Mouse (Mus musculus) cortical plate, adult 2 months (tissue): ENCODE data around the gene Zfp335. TPM values are rescaled to one million over a fixed set of nuclear protein-coding genes. Genes with fewer than 3 reads are reported as not detected.

Experiments
- H3K27ac ChIP-seq: fragments of 200-500 bp; 2 replicates; pipeline ENCODE4 v1.5.1; 2012; ENCODE audit warnings: low read length, control low read depth, inconsistent platforms; ENCODE audit not compliant: insufficient read depth
- H3K4me1 ChIP-seq: fragments of 200-500 bp; 2 replicates; pipeline ENCODE4 v1.6.1; 2011; ENCODE audit warnings: low read length; ENCODE audit not compliant: control insufficient read depth, insufficient read depth
- H3K4me3 ChIP-seq: fragments of 200-500 bp; 2 replicates; pipeline ENCODE4 v1.5.1; 2011; ENCODE audit warnings: mild to moderate bottlenecking, low read length, control low read depth; ENCODE audit not compliant: insufficient read depth
- CTCF ChIP-seq: fragments of 200-500 bp; IDR thresholded peaks from 2 replicates; pipeline ENCODE4 v1.5.1; 2011; ENCODE audit warnings: mild to moderate bottlenecking, control low read depth, low read length; ENCODE audit not compliant: insufficient read depth; ENCODE audit errors: extremely low read depth
- POLR2A ChIP-seq: fragments of 200-500 bp; IDR thresholded peaks from 2 replicates; pipeline ENCODE4 v1.6.1; 2011; ENCODE audit warnings: mild to moderate bottlenecking, low read length, control low read depth; ENCODE audit not compliant: insufficient read depth; ENCODE audit errors: extremely low read depth
- polyA plus RNA-seq: library from polyadenylated mRNA; depleted of rRNA; stranded (reverse); fragments of >200 nt; gene quantifications from 2 replicates; pipeline ENCODE4 v1.2.3, GENCODE M21; 2012; rRNA removed

Zfp335 gene
- polyA plus RNA-seq, result 29.1 and 30.2 TPM in 2 replicates

DNA sequence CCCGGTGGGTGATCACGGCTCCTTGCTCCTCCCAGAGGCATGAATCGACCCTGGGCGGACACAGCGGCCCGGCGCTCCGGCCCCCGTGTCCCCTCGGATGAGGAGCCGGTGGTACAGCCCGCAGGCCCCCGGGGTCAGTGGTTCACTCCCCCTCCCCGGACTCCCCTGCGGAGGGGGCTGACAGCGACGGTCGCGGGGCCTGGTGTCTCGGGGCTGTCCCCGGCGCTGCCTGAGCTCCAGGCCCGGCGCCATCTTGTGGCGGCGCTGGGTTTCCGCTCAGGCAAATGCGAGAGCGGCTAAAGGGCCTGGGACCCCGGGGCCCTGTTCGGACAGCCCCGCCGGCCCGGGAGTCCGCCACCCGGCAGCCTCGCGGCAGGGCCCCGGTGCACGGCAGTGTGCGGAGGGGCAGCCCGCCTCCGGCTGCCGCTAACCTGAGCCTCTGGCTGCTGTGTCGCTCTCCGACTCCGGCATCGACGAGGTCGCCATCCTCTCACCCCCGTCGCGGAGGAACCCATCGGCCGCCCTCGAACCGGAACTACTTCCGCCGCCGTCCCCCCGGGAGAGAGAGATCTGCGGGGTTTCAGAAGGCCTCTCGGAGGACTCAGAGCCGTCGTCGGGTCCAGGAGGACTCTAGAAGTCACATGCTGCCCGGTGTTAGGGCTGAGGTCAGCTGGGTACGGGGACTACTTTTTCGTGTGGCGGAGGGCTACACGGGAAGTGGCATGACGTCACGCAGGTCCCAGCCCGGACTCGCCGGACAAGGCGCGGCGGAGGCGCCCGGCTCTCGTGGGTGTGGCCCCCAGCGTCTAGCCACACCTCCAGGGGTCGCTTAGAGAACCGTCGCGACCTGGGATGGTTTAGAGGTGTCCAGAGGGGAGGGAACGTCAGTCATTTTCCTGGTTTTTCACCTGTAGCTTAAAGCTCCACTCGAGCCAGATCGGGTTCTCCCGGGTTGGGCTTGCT is at the start of gene Zfp335:
Zfp335 (minus strand) TSS at position 672 of the 963 bp plus-strand sequence.
- peak within 1 kb of the TSS; percentile 90 for H3K4me3 ChIP-seq
- peak; percentile 53; the same call in 1 of the 2 replicates for TF ChIP-seq POLR2A
- no peak for TF ChIP-seq CTCF
- no peaks in the 10 kb centered on the region for H3K4me1 ChIP-seq
- H3K27ac ChIP-seq, result peak within 1 kb of the TSS; percentile 100

DNA sequence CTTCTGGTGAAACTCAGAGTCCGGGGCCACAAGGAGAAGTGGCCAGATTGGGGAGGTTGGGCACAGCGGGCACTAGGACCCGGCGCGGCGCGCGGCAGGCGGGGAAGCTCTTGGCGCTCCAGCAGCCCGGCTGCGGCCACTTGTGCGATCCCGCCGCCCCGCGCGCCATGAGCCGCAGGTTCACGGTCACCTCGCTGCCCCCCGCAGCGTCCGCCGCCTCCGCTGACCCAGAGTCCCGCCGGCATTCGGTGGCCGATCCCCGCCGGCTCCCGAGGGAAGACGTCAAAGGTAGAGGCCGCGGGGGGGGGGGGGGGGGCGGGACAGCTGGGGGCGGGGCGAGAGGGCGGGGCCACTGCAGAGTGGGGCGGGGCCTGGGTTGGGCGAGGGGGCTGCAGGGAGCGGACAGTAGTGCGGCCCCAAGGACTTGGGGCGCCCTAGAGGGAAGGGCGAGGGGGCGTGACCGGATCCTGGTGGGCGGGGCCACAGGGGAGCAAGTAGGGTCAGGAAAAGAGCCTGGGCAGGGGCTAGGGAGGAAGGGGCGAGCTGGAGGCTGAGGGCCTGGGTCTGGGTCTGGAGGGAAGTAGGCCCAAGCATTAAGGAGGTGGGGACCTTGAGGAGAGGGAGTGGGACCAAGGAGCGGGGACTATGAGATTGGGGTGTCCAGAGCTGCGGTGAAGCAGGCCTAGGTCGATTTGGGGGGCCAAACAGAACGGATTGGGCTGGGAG is 49.3 kb upstream of the Zfp335 start, which contains the start of gene Slc12a5:
Slc12a5 (plus strand) TSS at position 87 of the 726 bp plus-strand sequence.
- no peak for TF ChIP-seq POLR2A
- TF ChIP-seq CTCF, result no peak

DNA sequence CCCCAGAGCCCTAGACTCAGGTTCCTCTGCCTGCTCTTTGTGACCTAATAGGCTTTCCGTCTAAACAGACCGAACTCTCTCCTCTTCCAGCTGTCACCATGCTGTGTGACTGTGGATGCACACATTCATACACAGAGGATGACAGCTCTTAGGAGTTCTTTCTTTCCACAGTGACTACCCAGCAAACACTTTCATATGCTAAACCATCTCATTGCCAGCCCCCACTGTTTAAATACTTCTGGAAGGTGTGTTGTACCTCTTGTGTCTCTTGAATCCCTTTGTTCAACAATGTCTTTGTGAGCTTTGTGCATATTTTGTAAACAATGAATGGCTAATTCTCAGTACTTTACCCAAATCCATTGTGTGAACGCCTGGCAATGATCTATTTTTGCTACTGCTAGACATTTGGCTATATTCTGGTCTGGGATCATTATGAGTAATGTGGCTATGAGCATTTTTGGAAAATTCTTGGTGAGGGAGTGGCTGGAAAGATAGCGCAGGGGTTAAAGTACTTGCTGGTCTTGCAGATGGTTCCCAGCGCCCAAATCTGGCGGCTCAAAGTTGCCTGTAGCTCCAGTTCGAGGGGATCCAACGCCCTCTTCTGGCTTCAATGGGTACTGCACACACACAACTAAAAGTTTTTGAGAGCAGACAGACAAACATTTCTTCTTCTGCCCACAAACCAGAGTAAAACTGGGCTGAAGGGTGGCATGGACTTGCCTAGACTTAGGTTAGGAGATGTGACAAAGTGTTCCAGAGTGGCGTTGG is 46.2 kb upstream of the Zfp335 start:
- no peak overlapping the region for H3K4me3 ChIP-seq
- TF ChIP-seq CTCF (no peak; the same call in 1 of the 2 replicates), POLR2A (no peak)
- H3K4me1 ChIP-seq, result peaks cover 2% of the 10 kb centered on the region; the same call in 1 of the 2 replicates
- H3K27ac ChIP-seq, result no peak overlapping the region

More for the DNA sequence above, 49.3 kb upstream of the Zfp335 start, which contains the start of gene Slc12a5:
- Histone ChIP-seq H3K27ac (no peak within 1 kb of the TSS), H3K4me1 (peaks cover 11% of the 10 kb centered on the region), H3K4me3 (peak within 1 kb of the TSS; percentile 49)

DNA sequence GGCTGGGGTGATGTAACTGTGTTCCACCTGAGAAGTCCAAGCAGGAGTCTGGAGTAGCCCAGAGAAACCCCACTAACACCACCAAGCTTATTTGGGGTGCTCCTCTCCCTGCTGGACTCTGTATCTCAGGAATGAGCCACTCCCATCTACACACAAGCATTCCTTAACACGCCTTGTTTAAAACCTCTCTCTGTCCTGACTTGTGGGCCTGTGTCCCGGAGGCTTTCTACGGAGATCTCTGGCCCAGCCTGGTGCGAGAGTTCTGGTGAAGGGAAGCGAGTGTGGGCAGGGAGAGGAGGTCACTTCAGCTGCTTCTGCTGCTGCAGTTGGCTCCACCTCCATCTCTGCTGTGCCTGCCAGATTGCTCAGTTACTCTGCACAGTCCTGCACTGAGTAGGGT is 44.6 kb upstream of the Zfp335 start:
- TF ChIP-seq POLR2A (no peak), CTCF (no peak)
- H3K4me1 ChIP-seq, result no peaks in the 10 kb centered on the region; the same call in 1 of the 2 replicates
- no peak overlapping the region for H3K27ac ChIP-seq
- no peak overlapping the region for H3K4me3 ChIP-seq

DNA sequence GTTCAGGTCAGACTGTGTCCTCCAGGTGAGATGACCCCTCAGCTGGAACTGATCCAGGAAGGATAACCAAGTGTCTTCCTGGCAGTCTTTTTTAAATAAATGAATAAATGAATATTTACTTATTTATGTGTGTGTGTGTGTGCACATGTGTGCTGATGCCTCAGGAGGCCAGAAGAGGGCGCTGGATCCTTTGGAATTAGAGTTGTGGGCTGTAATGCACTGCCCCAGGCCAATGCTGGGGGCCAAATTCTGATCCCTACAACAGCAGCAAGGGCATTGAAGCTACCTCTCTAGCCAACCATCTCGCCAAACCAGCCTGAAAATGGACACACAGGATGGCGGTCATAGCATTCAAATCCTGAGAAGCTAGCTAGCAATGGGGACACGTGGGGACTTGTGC is 44.2 kb upstream of the Zfp335 start:
- no peak overlapping the region for H3K27ac ChIP-seq
- no peaks in the 10 kb centered on the region; the same call in 1 of the 2 replicates for H3K4me1 ChIP-seq
- no peak overlapping the region for H3K4me3 ChIP-seq
- TF ChIP-seq POLR2A (no peak), CTCF (no peak)

DNA sequence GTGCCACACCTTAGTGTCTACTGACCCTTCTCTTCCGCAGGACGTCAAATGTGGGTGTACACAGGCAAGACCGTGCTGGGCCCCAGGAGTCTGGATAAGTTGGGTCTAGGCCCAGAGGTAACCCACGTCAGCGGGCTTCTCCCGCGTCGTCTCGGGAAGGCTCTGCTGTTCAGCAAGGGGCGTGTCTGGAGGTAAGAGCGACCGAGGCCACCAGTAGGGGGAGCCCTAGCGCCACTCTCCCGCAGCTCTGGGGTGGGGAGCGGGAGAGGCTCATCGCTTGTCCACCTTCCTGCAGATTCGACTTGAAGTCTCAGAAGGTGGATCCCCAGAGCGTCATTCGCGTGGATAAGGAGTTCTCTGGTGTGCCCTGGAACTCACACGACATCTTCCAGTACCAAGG is 41.7 kb upstream of the Zfp335 start:
- Histone ChIP-seq H3K27ac (no peak overlapping the region), H3K4me3 (no peak overlapping the region), H3K4me1 (no peaks in the 10 kb centered on the region)
- TF ChIP-seq CTCF (peak; percentile 74), POLR2A (no peak)

DNA sequence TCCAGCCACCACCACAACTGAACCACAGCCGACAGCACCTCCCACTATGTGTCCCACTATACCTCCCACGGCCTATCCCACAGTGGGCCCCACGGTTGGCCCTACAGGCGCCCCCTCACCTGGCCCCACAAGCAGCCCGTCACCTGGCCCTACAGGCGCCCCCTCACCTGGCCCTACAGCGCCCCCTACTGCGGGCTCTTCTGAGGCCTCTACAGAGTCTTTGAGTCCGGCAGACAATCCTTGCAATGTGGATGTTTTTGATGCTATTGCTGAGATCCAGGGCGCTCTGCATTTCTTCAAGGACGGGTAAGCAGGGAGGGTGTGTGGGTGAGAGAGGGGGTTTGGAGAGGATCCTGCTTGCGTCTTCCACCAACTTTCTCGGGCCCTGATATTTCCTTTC is 40.9 kb upstream of the Zfp335 start:
- Histone ChIP-seq H3K27ac (no peak overlapping the region), H3K4me1 (no peaks in the 10 kb centered on the region), H3K4me3 (no peak overlapping the region)
- TF ChIP-seq POLR2A, result no peak
- no peak for TF ChIP-seq CTCF

DNA sequence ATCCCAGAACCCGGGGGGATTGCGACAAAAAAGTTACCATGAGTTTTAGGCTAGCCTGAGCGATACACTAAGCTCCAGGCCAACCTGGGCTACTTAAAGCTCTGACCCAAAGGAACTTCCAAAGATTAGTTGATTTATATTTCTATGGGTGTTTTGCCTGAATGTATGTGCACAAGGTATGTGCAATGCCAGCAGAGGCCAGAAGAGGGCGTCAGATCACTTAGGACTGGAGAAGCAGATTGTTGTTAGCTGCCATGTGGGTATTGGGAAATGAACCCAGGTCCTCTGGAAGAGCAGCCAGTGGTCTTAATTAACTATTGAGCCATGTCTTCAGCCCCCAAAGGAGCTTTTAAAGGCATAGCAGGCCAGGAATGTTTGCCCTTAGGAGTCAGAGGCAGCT is 40.2 kb upstream of the Zfp335 start:
- no peaks in the 10 kb centered on the region for H3K4me1 ChIP-seq
- TF ChIP-seq CTCF, result no peak
- H3K4me3 ChIP-seq, result no peak overlapping the region
- H3K27ac ChIP-seq, result no peak overlapping the region

DNA sequence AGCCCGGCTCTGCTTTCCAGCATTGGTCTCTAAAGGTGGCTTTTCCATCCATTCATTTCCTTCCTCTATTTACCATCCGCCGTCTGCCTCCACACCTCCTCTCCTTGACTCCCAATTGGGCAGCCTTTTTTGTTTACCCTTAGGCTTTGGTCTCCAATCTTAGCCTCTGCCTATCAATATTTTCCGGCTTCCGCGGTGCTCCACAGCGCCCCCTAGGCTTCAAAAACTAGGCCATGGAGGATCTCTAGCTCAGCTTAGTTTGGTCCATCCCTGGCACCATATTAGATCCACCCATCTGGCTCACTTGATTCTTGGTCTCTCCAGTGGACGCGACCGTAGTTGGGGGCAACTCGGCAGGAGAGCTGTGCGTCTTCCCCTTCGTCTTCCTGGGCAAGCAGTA is 38.9 kb upstream of the Zfp335 start:
- Histone ChIP-seq H3K4me1 (no peaks in the 10 kb centered on the region), H3K27ac (no peak overlapping the region), H3K4me3 (no peak overlapping the region)
- no peak for TF ChIP-seq POLR2A
- peak; percentile 29; the same call in 1 of the 2 replicates for TF ChIP-seq CTCF
